Mouse (Mus musculus): Measurements from ENCODE around the gene Shroom2. TPM values are rescaled to one million over a fixed set of nuclear protein-coding genes. Genes with fewer than 3 reads are reported as not detected.

Shroom2 gene
- polyA plus RNA-seq, 1 experiment from 2014 or later = 7.6 TPM

DNA sequence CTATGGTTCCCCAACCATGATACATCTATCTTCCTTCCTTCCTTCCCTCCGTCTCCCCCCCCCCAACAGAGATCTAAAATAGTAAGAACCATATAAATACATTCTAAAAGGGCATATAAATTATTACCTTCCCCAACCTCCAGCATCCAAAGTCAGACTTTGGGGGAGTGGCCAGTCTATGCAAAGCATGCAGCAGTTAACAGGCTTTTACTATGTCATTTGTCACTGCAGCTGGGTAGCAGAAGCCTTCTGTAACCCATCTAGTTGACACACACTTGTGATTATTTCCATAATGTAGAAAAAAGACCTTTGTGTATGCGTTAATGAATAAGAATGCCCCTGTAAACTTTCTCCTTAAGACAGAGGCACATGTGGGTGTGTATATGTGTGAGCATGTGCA lies 126.6 kb downstream of the Shroom2 start:
- no peaks in the 10 kb centered on the region for H3K27me3 ChIP-seq (ENCODE audit: control insufficient read depth, insufficient read depth, low read length)
- H3K27ac ChIP-seq (ENCODE audit: low read depth, low read length) = no peak overlapping the region
- no peak overlapping the region for H3K4me3 ChIP-seq (ENCODE audit: low read length)
- H3K9me3 ChIP-seq (ENCODE audit: control insufficient read depth, low read length) = no peaks in the 10 kb centered on the region
- ATAC-seq (ENCODE audit: low FRiP score, low TSS enrichment) = no peak
- 72% methylated on average over 2 of the region's 2 CpGs for WGBS
- H3K4me1 ChIP-seq (ENCODE audit: control insufficient read depth, insufficient read depth, low read length) = no peaks in the 10 kb centered on the region
- no peak overlapping the region for H3K9ac ChIP-seq (ENCODE audit: low read depth, low read length)
- H3K36me3 ChIP-seq (ENCODE audit: control insufficient read depth, insufficient read depth, low read length) = no peaks in the 10 kb centered on the region
- H3K4me2 ChIP-seq (replicated peaks; ENCODE audit: low read depth, low read length) = no peak overlapping the region

DNA sequence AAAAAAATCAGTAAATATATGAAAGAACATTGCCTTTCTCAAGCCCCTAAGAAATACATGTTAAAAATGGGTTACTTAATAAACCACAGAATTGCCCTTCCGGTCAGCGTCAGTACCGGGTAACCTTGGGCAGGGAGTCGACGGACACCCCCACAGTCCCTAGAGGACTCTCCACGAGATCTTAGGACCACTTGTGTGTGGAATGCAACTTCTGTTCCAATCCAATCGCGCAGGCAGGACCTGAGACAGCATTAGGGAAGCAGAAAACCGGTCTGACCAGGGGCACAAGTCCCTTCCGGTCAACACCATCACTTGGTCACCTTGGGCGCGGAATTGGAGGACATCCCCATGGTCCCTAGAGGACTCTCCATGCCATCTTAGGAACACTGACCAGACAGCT lies 133.9 kb downstream of the Shroom2 start:
- H3K9ac ChIP-seq (ENCODE audit: low read depth, low read length) = no peak overlapping the region
- ATAC-seq (ENCODE audit: low FRiP score, low TSS enrichment) = no peak
- no peak overlapping the region for H3K4me2 ChIP-seq (replicated peaks; ENCODE audit: low read depth, low read length)
- H3K27ac ChIP-seq (ENCODE audit: low read depth, low read length) = no peak overlapping the region
- H3K9me3 ChIP-seq (ENCODE audit: control insufficient read depth, low read length) = no peaks in the 10 kb centered on the region
- H3K36me3 ChIP-seq (ENCODE audit: control insufficient read depth, insufficient read depth, low read length) = no peaks in the 10 kb centered on the region
- H3K4me1 ChIP-seq (ENCODE audit: control insufficient read depth, insufficient read depth, low read length) = no peaks in the 10 kb centered on the region
- 86% methylated on average over 12 of the region's 12 CpGs for WGBS
- no peaks in the 10 kb centered on the region for H3K27me3 ChIP-seq (ENCODE audit: control insufficient read depth, insufficient read depth, low read length)
- no peak overlapping the region for H3K4me3 ChIP-seq (ENCODE audit: low read length)

DNA sequence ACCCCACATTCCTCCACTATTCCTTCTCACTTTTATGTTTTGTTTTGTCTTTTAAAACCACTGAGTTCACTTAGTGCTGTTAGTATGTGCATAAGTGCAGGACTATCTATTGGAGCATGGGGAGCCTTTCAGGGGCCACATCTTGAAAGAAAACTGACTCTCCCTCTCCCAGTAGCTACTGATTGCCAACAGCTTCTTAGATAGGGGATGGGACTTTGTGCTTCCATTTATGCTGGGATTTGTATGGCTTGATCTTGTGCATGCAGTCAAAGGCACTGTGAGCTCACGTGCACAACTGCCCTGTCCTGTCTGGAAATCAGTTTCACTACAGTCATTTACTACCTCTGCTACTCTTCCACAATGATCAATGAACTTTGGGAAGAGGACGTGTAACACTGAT lies 147.9 kb downstream of the Shroom2 start:
- WGBS = 80% methylated on average over 2 of the region's 2 CpGs
- H3K4me3 ChIP-seq (ENCODE audit: low read length) = no peak overlapping the region
- no peak overlapping the region for H3K4me2 ChIP-seq (replicated peaks; ENCODE audit: low read depth, low read length)
- H3K27me3 ChIP-seq (ENCODE audit: control insufficient read depth, insufficient read depth, low read length) = no peaks in the 10 kb centered on the region
- no peak overlapping the region for H3K27ac ChIP-seq (ENCODE audit: low read depth, low read length)
- H3K9me3 ChIP-seq (ENCODE audit: control insufficient read depth, low read length) = no peaks in the 10 kb centered on the region
- H3K36me3 ChIP-seq (ENCODE audit: control insufficient read depth, insufficient read depth, low read length) = no peaks in the 10 kb centered on the region
- H3K4me1 ChIP-seq (ENCODE audit: control insufficient read depth, insufficient read depth, low read length) = no peaks in the 10 kb centered on the region
- ATAC-seq (ENCODE audit: low FRiP score, low TSS enrichment) = no peak
- no peak overlapping the region for H3K9ac ChIP-seq (ENCODE audit: low read depth, low read length)

DNA sequence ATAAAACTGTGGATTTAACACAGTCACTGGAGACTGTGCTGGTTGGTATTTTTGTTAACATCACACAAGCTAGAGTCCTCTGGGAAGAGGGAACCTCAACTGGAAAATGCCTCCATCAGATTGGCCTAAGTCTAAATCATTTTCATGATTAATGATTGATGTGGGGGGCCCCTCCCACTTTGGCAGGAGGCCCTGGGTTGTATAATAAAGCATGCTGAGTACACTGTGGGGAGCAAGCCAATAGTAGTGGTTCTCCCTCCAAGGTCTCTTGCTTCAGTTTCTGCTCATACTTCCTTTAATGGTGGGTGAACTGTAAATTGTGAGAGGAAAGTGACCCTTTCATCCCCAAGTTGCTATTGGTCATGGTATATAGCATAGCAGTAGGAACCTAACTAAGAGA lies 148.3 kb downstream of the Shroom2 start:
- Histone ChIP-seq H3K27ac (ENCODE audit: low read depth, low read length) (no peak overlapping the region), H3K4me1 (ENCODE audit: control insufficient read depth, insufficient read depth, low read length) (no peaks in the 10 kb centered on the region), H3K4me3 (ENCODE audit: low read length) (no peak overlapping the region), H3K4me2 (replicated peaks; ENCODE audit: low read depth, low read length) (no peak overlapping the region), H3K36me3 (ENCODE audit: control insufficient read depth, insufficient read depth, low read length) (no peaks in the 10 kb centered on the region), H3K27me3 (ENCODE audit: control insufficient read depth, insufficient read depth, low read length) (no peaks in the 10 kb centered on the region), H3K9ac (ENCODE audit: low read depth, low read length) (no peak overlapping the region), H3K9me3 (ENCODE audit: control insufficient read depth, low read length) (no peaks in the 10 kb centered on the region)
- ATAC-seq (ENCODE audit: low FRiP score, low TSS enrichment) = no peak

DNA sequence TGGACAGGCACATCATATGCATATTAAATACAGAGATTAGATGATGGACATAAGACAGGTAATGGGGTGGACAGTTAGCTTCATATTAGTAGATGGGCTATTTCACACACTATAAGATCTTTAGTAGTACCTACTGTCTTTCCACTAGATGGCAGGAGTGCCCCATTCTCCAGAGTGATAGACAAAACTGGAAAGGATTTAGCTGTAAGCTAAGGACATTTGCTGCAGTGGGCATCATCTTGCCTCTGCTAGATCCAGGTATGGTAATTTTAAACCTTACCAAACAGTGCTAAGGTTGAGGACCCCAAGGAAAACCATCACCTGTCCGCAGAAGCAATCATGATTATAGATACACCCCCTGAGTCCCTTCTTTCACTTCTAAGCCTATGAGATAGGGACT lies 150.8 kb downstream of the Shroom2 start:
- no peak overlapping the region for H3K9ac ChIP-seq (ENCODE audit: low read depth, low read length)
- no peak overlapping the region for H3K27ac ChIP-seq (ENCODE audit: low read depth, low read length)
- no peak overlapping the region for H3K4me2 ChIP-seq (replicated peaks; ENCODE audit: low read depth, low read length)
- no peaks in the 10 kb centered on the region for H3K36me3 ChIP-seq (ENCODE audit: control insufficient read depth, insufficient read depth, low read length)
- H3K27me3 ChIP-seq (ENCODE audit: control insufficient read depth, insufficient read depth, low read length) = no peaks in the 10 kb centered on the region
- H3K4me3 ChIP-seq (ENCODE audit: low read length) = no peak overlapping the region
- no peaks in the 10 kb centered on the region for H3K9me3 ChIP-seq (ENCODE audit: control insufficient read depth, low read length)
- 79% methylated on average over 1 of the region's 1 CpGs for WGBS
- H3K4me1 ChIP-seq (ENCODE audit: control insufficient read depth, insufficient read depth, low read length) = no peaks in the 10 kb centered on the region
- no peak for ATAC-seq (ENCODE audit: low FRiP score, low TSS enrichment)

DNA sequence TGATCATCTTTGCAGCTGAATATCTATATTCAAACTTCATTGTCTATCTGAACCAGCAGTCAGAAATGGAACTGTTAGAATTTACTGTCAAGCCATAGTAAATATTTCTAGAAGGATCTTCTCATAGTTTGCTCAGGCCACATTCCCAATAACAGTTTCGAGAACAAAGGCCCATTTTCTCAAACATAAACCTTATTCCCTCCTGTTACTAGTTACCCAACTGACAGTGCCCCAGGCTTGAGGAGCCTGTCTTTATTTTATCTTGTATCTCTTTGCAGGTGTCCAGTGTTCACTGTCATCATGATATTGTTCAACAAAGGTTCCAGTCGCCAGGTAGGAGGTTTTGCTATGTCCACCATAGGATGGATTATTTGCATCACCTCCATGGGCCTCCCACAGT lies 206.2 kb downstream of the Shroom2 start, which contains the start of gene Cldn34a:
Gene Cldn34a, plus strand, starts transcription at position 301 of the 400 bp plus-strand sequence.
- H3K27me3 ChIP-seq (ENCODE audit: control insufficient read depth, insufficient read depth, low read length) = no peaks in the 10 kb centered on the region
- H3K4me3 ChIP-seq (ENCODE audit: low read length) = no peak within 1 kb of the TSS
- H3K27ac ChIP-seq (ENCODE audit: low read depth, low read length) = no peak within 1 kb of the TSS
- whole genome bisulfite sequencing = 74% methylated on average over 2 of the region's 2 CpGs
- no peaks in the 10 kb centered on the region for H3K4me1 ChIP-seq (ENCODE audit: control insufficient read depth, insufficient read depth, low read length)
- H3K9me3 ChIP-seq (ENCODE audit: control insufficient read depth, low read length) = no peaks in the 10 kb centered on the region
- H3K4me2 ChIP-seq (replicated peaks; ENCODE audit: low read depth, low read length) = no peak within 1 kb of the TSS
- no peak for ATAC-seq (ENCODE audit: low FRiP score, low TSS enrichment)
- H3K9ac ChIP-seq (ENCODE audit: low read depth, low read length) = no peak within 1 kb of the TSS
- no peaks in the 10 kb centered on the region for H3K36me3 ChIP-seq (ENCODE audit: control insufficient read depth, insufficient read depth, low read length)

Other genes with a start within 250 kb of the Shroom2 start
- not detected in 2 replicates for gene Cldn34a, start 206.1 kb downstream of the Shroom2 start, polyA plus RNA-seq (2014; fragmentation: Nextera tagmentation; extraction: Ambion mirVana)
- 0.11 and 0.35 TPM in 2 replicates for gene Gpr143, start 12.5 kb upstream of the Shroom2 start, polyA plus RNA-seq (2014; fragmentation: Nextera tagmentation; extraction: Ambion mirVana)
- 1.3 and 2.1 TPM in 2 replicates for gene Usp51, start 237.0 kb upstream of the Shroom2 start, polyA plus RNA-seq (2014; fragmentation: Nextera tagmentation; extraction: Ambion mirVana)